9 mouse cellular contexts compared by ENCODE assay signal in the genomic region with DNA sequence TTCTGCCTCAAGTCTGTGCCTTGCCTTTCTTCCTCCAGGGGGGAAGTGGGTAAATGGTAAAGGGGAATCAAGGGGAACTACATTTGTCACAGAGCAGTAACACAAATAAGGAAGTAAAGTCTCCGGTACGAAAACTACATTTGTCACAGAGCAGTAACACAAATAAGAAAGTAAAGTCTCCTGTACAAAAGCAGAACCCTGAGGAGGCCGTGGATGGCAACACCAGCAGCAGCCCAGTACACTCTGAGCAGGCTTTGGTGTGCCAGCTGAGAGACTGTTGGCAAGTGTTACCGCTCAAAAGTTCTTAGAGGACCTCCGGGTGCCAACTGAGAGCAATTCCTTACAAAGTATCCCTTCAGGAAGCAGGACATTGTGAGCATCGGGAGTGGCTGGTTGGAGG.
DNase-seq lines count a peak whose midpoint lies in the region; ATAC-seq lines count a peak whose summit lies in the region.
"Had no signal": no experiment of that assay in that cellular context is flagged by ENCODE, and none has a peak within 500 bp of the region (broad histone marks: within the 10 kb centered on the region; RNA-seq: fewer than 3 reads in every experiment).

No protein-coding gene starts in this region.

- no peak overlapping the region for H3K4me2 ChIP-seq in intestine, embryonic 15.5 days (replicated peaks)
- peak overlapping the region; percentile 24; the same call in 1 of the 2 replicates for H3K4me2 ChIP-seq in stomach, embryonic 16.5 days (ENCODE audit: low read depth, low read length)

- no peak overlapping the region for H3K4me3 ChIP-seq in intestine, embryonic 15.5 days (replicated peaks)
- H3K4me3 ChIP-seq in stomach, embryonic 16.5 days (replicated peaks; ENCODE audit: low read length) = no peak overlapping the region

- no peaks in the 10 kb centered on the region for H3K27me3 ChIP-seq in intestine, embryonic 15.5 days (replicated peaks)
- no peaks in the 10 kb centered on the region for H3K27me3 ChIP-seq in stomach, embryonic 16.5 days (ENCODE audit: control insufficient read depth, insufficient read depth, low read length)

- DNase-seq in layer of hippocampus, adult 11-12 months (ENCODE audit: low spot score) = peak; percentile 28
- no peak for DNase-seq in layer of hippocampus, postnatal 25 days (ENCODE audit: extremely low spot score in 1 of 2, low spot score in 1 of 2)
- peak; percentile 48 for DNase-seq in testis, postnatal 14 days (ENCODE audit: low spot score)
- DNase-seq in testis, postnatal 10 days (ENCODE audit: low spot score) = no peak
- no peak for DNase-seq in kidney, postnatal 10 days
- no peak for DNase-seq in urinary bladder, postnatal 10 days (ENCODE audit: low spot score)

- no peaks in the 10 kb centered on the region for H3K36me3 ChIP-seq in intestine, embryonic 15.5 days
- no peaks in the 10 kb centered on the region for H3K36me3 ChIP-seq in stomach, embryonic 16.5 days (ENCODE audit: control insufficient read depth, insufficient read depth, low read length)

- H3K9ac ChIP-seq in intestine, embryonic 15.5 days = no peak overlapping the region
- H3K9ac ChIP-seq in stomach, embryonic 16.5 days (ENCODE audit: low read length) = peak overlapping the region; percentile 36; the same call in 1 of the 2 replicates
- H3K9ac ChIP-seq: liver, embryonic 14.5 days had no signal

- WGBS in intestine, embryonic 15.5 days = 16% methylated on average over 6 of the region's 6 CpGs
- 15% methylated on average over 6 of the region's 6 CpGs for WGBS in stomach, embryonic 16.5 days

- ATAC-seq in intestine, embryonic 15.5 days = 0 out of 2 replicates have a peak, but pooled peaks have one; percentile 6
- ATAC-seq in stomach, embryonic 16.5 days (ENCODE audit: insufficient read depth, low FRiP score) = no peak

- H3K27ac ChIP-seq in intestine, embryonic 15.5 days = peak overlapping the region; percentile 40; the same call in 1 of the 2 replicates
- peak overlapping the region; percentile 69; the same call in 1 of the 2 replicates for H3K27ac ChIP-seq in stomach, embryonic 16.5 days (ENCODE audit: low read length)
- H3K27ac ChIP-seq: liver, embryonic 14.5 days had no signal

- H3K9me3 ChIP-seq in intestine, embryonic 15.5 days = no peaks in the 10 kb centered on the region
- H3K9me3 ChIP-seq in stomach, embryonic 16.5 days (replicated peaks; ENCODE audit: control insufficient read depth, low read length) = no peaks in the 10 kb centered on the region

- H3K4me1 ChIP-seq in intestine, embryonic 15.5 days (replicated peaks) = peaks cover 9% of the 10 kb centered on the region
- H3K4me1 ChIP-seq in stomach, embryonic 16.5 days (ENCODE audit: control insufficient read depth, insufficient read depth, low read length) = peaks cover 16% of the 10 kb centered on the region

Comparison
In these comparisons a context has a peak if more than half of its experiments do, and no peak if none do; other contexts are left out.
1. DNase-seq: peak in layer of hippocampus, adult 11-12 months (single experiment) and testis, postnatal 14 days (single experiment); none in layer of hippocampus, postnatal 25 days (0 of 2), testis, postnatal 10 days (single experiment), kidney, postnatal 10 days (single experiment) and urinary bladder, postnatal 10 days (single experiment).